ENCODE assay signal across 17 mouse cellular contexts in genomic region chr2:3908192-3908591, GRCm38 (mm10).
A peak's percentile ranks its signal among the peaks of the same experiment; 100 is the strongest.
DNase-seq lines count a peak whose midpoint lies in the region; ATAC-seq lines count a peak whose summit lies in the region.
"Had no signal": no experiment of that assay in that cellular context is flagged by ENCODE, and none has a peak within 500 bp of the region (broad histone marks: within the 10 kb centered on the region; RNA-seq: fewer than 3 reads in every experiment).

No protein-coding gene starts in this region.

- WGBS in forebrain, embryonic 13.5 days: 83% methylated on average over 3 of the region's 3 CpGs
- WGBS in forebrain, embryonic 12.5 days: 89% methylated on average over 3 of the region's 3 CpGs
- WGBS in midbrain, embryonic 11.5 days: 90% methylated on average over 3 of the region's 3 CpGs
- 95% methylated on average over 3 of the region's 3 CpGs for whole genome bisulfite sequencing in midbrain, embryonic 13.5 days

- H3K4me2 ChIP-seq in forebrain, embryonic 13.5 days: no peak overlapping the region
- no peak overlapping the region for H3K4me2 ChIP-seq in forebrain, embryonic 12.5 days
- H3K4me2 ChIP-seq in midbrain, embryonic 11.5 days: no peak overlapping the region
- no peak overlapping the region for H3K4me2 ChIP-seq in midbrain, embryonic 13.5 days (replicated peaks)
- H3K4me2 ChIP-seq: embryonic facial prominence, embryonic 12.5 days; limb, embryonic 12.5 days; neural tube, embryonic 15.5 days had no signal

- ATAC-seq in forebrain, embryonic 13.5 days: peak; percentile 67; the same call in 1 of the 2 replicates
- no peak for ATAC-seq in forebrain, embryonic 12.5 days (ENCODE audit: low FRiP score)
- ATAC-seq in midbrain, embryonic 11.5 days (ENCODE audit: low FRiP score): no peak
- ATAC-seq in midbrain, embryonic 13.5 days: no peak

- H3K36me3 ChIP-seq in forebrain, embryonic 13.5 days (ENCODE audit: poor library complexity, severe bottlenecking): no peaks in the 10 kb centered on the region
- H3K36me3 ChIP-seq in forebrain, embryonic 12.5 days (replicated peaks): no peaks in the 10 kb centered on the region
- no peaks in the 10 kb centered on the region for H3K36me3 ChIP-seq in midbrain, embryonic 11.5 days (ENCODE audit: control insufficient read depth, insufficient read depth, low read length)
- no peaks in the 10 kb centered on the region for H3K36me3 ChIP-seq in midbrain, embryonic 13.5 days
- H3K36me3 ChIP-seq: embryonic facial prominence, embryonic 12.5 days; limb, embryonic 12.5 days; neural tube, embryonic 15.5 days had no signal

- no peaks in the 10 kb centered on the region for H3K27me3 ChIP-seq in forebrain, embryonic 13.5 days
- no peaks in the 10 kb centered on the region for H3K27me3 ChIP-seq in forebrain, embryonic 12.5 days
- no peaks in the 10 kb centered on the region for H3K27me3 ChIP-seq in midbrain, embryonic 11.5 days (ENCODE audit: control insufficient read depth, insufficient read depth, low read length)
- H3K27me3 ChIP-seq in midbrain, embryonic 13.5 days: no peaks in the 10 kb centered on the region
- H3K27me3 ChIP-seq: embryonic facial prominence, embryonic 12.5 days; limb, embryonic 12.5 days; neural tube, embryonic 15.5 days had no signal

- H3K27ac ChIP-seq in forebrain, embryonic 13.5 days: no peak overlapping the region
- H3K27ac ChIP-seq in forebrain, embryonic 12.5 days: no peak overlapping the region
- H3K27ac ChIP-seq in midbrain, embryonic 11.5 days (ENCODE audit: low read depth, low read length): no peak overlapping the region
- H3K27ac ChIP-seq in midbrain, embryonic 13.5 days: no peak overlapping the region
- H3K27ac ChIP-seq: embryonic facial prominence, embryonic 12.5 days; heart, adult 2 months; kidney, postnatal 0 days; limb, embryonic 12.5 days; macrophage; neural tube, embryonic 15.5 days had no signal

- H3K9ac ChIP-seq in forebrain, embryonic 13.5 days: no peak overlapping the region
- H3K9ac ChIP-seq in forebrain, embryonic 12.5 days: no peak overlapping the region
- H3K9ac ChIP-seq in midbrain, embryonic 11.5 days (ENCODE audit: low read length): no peak overlapping the region
- H3K9ac ChIP-seq in midbrain, embryonic 13.5 days (replicated peaks): no peak overlapping the region
- H3K9ac ChIP-seq: embryonic facial prominence, embryonic 12.5 days; limb, embryonic 12.5 days; neural tube, embryonic 15.5 days had no signal

- H3K9me3 ChIP-seq in forebrain, embryonic 13.5 days (replicated peaks): no peaks in the 10 kb centered on the region
- no peaks in the 10 kb centered on the region for H3K9me3 ChIP-seq in forebrain, embryonic 12.5 days
- no peaks in the 10 kb centered on the region for H3K9me3 ChIP-seq in midbrain, embryonic 11.5 days (ENCODE audit: control insufficient read depth, low read length)
- H3K9me3 ChIP-seq in midbrain, embryonic 13.5 days: no peaks in the 10 kb centered on the region
- H3K9me3 ChIP-seq: embryonic facial prominence, embryonic 12.5 days; limb, embryonic 12.5 days; neural tube, embryonic 15.5 days had no signal

- no peak overlapping the region for H3K4me3 ChIP-seq in forebrain, embryonic 13.5 days
- H3K4me3 ChIP-seq in forebrain, embryonic 12.5 days (replicated peaks): no peak overlapping the region
- H3K4me3 ChIP-seq in midbrain, embryonic 11.5 days (ENCODE audit: low read depth, low read length): no peak overlapping the region
- no peak overlapping the region for H3K4me3 ChIP-seq in midbrain, embryonic 13.5 days (replicated peaks)
- H3K4me3 ChIP-seq: embryonic facial prominence, embryonic 12.5 days; heart, adult 2 months; limb, embryonic 12.5 days; neural tube, embryonic 15.5 days had no signal

- peaks cover 6% of the 10 kb centered on the region for H3K4me1 ChIP-seq in forebrain, embryonic 13.5 days
- peaks cover 7% of the 10 kb centered on the region; the same call in 1 of the 2 replicates for H3K4me1 ChIP-seq in forebrain, embryonic 12.5 days
- 0 out of 2 replicates have a peak, but pooled peaks cover 2% of the 10 kb centered on the region for H3K4me1 ChIP-seq in midbrain, embryonic 11.5 days (ENCODE audit: control insufficient read depth, insufficient read depth, low read length)
- H3K4me1 ChIP-seq in midbrain, embryonic 13.5 days (replicated peaks): peaks cover 13% of the 10 kb centered on the region
- H3K4me1 ChIP-seq: limb, embryonic 12.5 days; neural tube, embryonic 15.5 days had no signal

- peak; percentile 70 for DNase-seq in midbrain, embryonic 11.5 days (ENCODE audit: low spot score, missing footprints)
- peak; percentile 93 to 94 for DNase-seq in cerebellum, postnatal 10 days
- peak; percentile 19 to 40 for DNase-seq in kidney, postnatal 36 days
- DNase-seq in lung, postnatal 36 days: no peak
- no peak for DNase-seq in thymus, adult 18-20 months
- DNase-seq: heart, adult 2 months; layer of hippocampus, postnatal 36 days; right cerebral cortex, adult 18-20 months; thymus, postnatal 14 days had no signal

Comparison
In these comparisons a context has a peak if more than half of its experiments do, and no peak if none do; other contexts are left out.
1. DNase-seq: peak in midbrain, embryonic 11.5 days (single experiment), cerebellum, postnatal 10 days (2 of 2) and kidney, postnatal 36 days (2 of 2); none in lung, postnatal 36 days (single experiment) and thymus, adult 18-20 months (0 of 2).